Mouse (Mus musculus) ovary, postnatal 36 days (tissue): Measurements from ENCODE around the gene Sytl2.

ENCODE experiments used
- DNase-seq: peaks from one replicate; pipeline ENCODE4 v3.0.0; 2022; ENCODE audit warnings: low spot score, mixed read lengths

The Sytl2 gene

GRCm38 (mm10) chr7:90308003-90308402 is 6.0 kb downstream of the Sytl2 start:
- no peak for DNase-seq

GRCm38 (mm10) chr7:90312151-90312883 is 10.3 kb downstream of the Sytl2 start:
- DNase-seq = no peak

- no peak for DNase-seq
Observed at GRCm38 (mm10) chr7:90313421-90313820, 11.4 kb downstream of the Sytl2 start.

- no peak for DNase-seq
Observed at GRCm38 (mm10) chr7:90316823-90317222, 14.8 kb downstream of the Sytl2 start.

GRCm38 (mm10) chr7:90319446-90319845 is 17.4 kb downstream of the Sytl2 start:
- DNase-seq = no peak

GRCm38 (mm10) chr7:90320124-90320523 is 18.1 kb downstream of the Sytl2 start:
- DNase-seq = no peak

GRCm38 (mm10) chr7:90325166-90325565 is 23.1 kb downstream of the Sytl2 start:
- no peak for DNase-seq

GRCm38 (mm10) chr7:90330200-90330599 is 28.1 kb downstream of the Sytl2 start:
- DNase-seq = no peak

GRCm38 (mm10) chr7:90332483-90333065 is 30.5 kb downstream of the Sytl2 start:
- DNase-seq = no peak

GRCm38 (mm10) chr7:90334362-90334761 is 32.3 kb downstream of the Sytl2 start:
- no peak for DNase-seq

GRCm38 (mm10) chr7:90334831-90335230 is 32.8 kb downstream of the Sytl2 start:
- DNase-seq = no peak

GRCm38 (mm10) chr7:90335755-90336194 is 33.7 kb downstream of the Sytl2 start:
- DNase-seq = no peak

GRCm38 (mm10) chr7:90341212-90341957 is 39.3 kb downstream of the Sytl2 start:
- no peak for DNase-seq

GRCm38 (mm10) chr7:90344903-90345302 is 42.9 kb downstream of the Sytl2 start:
- DNase-seq = no peak

- no peak for DNase-seq
Observed at GRCm38 (mm10) chr7:90347779-90348437, 45.9 kb downstream of the Sytl2 start.

- DNase-seq = no peak
Observed at GRCm38 (mm10) chr7:90349014-90349413, 47.0 kb downstream of the Sytl2 start.

- no peak for DNase-seq
Observed at GRCm38 (mm10) chr7:90352183-90352582, 50.1 kb downstream of the Sytl2 start.

GRCm38 (mm10) chr7:90353488-90354228 is 51.6 kb downstream of the Sytl2 start:
- no peak for DNase-seq

GRCm38 (mm10) chr7:90354229-90354604 is 52.2 kb downstream of the Sytl2 start:
- no peak for DNase-seq

- DNase-seq = no peak
Observed at GRCm38 (mm10) chr7:90355454-90355853, 53.4 kb downstream of the Sytl2 start.

- no peak for DNase-seq
Observed at GRCm38 (mm10) chr7:90355995-90356394, 53.9 kb downstream of the Sytl2 start.

- no peak for DNase-seq
Observed at GRCm38 (mm10) chr7:90362788-90363187, 60.7 kb downstream of the Sytl2 start.
